Mouse (Mus musculus): ENCODE results near the gene Etv2. TPM values are rescaled to one million over a fixed set of nuclear protein-coding genes. Genes with fewer than 3 reads are reported as not detected.

Etv2 gene
- total RNA-seq, 2 experiments from 2014 or later = not detected

DNA sequence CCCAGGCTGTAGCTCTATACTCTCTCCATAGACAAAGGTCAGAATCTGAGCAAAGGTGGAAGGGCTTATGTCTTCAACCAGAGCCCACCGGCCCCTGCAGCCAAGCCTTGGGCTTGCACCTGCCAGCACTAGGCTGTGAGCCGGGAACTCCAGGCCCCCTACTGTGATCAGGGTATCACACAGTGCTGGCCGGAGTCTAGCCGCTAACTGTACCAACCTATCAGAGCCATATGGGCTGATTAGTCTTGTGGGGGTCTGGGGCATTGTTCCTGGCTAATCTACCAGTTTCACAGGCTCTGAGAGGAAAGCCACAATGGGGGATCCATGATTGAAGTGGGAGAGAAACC is 44.1 kb downstream of the Etv2 start:
- ATAC-seq (replicated peaks; ENCODE audit: low FRiP score, low TSS enrichment, poor library complexity, severe bottlenecking) = no peak

GRCm38 (mm10) chr7:30590927-30591604 is 44.6 kb downstream of the Etv2 start:
- ATAC-seq (replicated peaks; ENCODE audit: low FRiP score, low TSS enrichment, poor library complexity, severe bottlenecking) = no peak

DNA sequence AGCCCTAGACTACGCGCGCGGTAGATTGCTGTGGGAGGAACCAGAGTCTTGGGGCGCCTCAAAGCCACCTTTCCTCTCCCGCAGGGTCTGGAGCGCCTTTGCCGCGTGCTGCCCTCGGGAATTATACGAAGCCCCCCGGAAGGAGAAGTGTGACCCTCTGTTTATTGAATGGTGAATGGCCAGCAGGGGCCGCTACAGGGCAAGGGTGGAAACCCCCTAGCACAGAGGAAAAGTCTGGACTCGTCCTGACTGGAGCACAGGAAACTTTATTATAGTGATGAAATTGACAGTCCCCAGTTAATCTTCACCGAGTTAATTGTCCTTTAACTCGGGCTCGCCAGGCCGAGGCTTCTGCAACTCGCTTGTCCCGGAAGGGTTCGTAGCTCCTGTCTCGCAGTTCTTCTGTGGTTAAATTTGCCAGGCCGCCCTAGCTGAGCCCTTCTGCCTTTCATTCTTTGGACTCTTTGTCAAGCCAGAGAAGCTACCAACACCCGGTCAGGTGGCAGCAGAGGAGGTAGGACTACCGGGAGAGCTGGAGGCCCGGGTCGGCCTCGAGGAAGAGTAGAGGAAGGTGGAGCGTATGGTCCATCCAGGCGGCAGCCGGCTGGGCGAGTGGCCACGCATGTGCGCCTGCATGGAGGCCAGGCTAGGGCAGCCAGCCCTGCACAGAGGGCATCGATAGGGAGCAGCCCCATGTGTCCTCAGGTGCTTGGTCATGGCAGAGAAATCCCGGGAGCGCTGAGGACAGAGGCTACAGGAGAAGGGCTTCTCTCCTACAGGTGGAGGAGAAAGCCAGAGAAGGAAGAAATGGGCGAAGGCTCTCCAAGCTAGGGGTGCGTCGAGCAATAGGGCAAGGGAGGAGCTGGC is 46.0 kb downstream of the Etv2 start:
- peak; percentile 34; the same call in 1 of the 2 replicates for ATAC-seq (replicated peaks; ENCODE audit: low FRiP score, low TSS enrichment, poor library complexity, severe bottlenecking)

GRCm38 (mm10) chr7:30588676-30589434 is 46.8 kb downstream of the Etv2 start, which contains the start of gene Kmt2b:
Gene Kmt2b, minus strand, starts transcription at chr7:30588726.
- ATAC-seq (replicated peaks; ENCODE audit: low FRiP score, low TSS enrichment, poor library complexity, severe bottlenecking) = peak; percentile 85

GRCm38 (mm10) chr7:30587842-30588667 is 47.6 kb downstream of the Etv2 start:
- ATAC-seq (replicated peaks; ENCODE audit: low FRiP score, low TSS enrichment, poor library complexity, severe bottlenecking) = no peak

DNA sequence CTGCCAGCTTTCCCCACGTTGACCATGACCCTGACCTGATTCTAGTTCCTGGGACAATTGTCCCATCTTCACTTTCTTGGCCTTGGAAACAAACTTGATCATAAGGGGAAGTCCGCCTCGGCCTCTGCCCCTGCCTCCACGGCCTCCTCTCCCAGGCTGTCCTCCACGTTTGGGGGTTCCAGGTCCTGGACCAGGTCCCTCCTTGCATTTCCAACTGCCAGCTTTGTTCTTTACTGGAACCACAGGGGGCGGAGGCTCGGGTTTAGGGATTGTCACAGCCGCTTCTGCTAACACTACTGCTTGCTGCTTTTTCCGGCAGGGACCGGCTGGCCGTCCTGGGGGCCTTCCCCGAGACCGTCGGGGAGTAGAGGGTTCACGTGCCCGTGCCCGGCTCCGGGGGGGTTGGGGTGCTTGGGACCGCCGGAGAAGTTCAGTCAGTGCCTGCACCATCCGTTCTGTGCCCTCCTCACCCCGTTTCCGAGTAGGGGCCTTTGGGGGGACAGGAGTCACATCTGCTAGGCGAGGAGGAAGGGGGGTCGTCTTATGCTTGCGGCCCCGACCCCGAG is 49.1 kb downstream of the Etv2 start:
- no peak for ATAC-seq (replicated peaks; ENCODE audit: low FRiP score, low TSS enrichment, poor library complexity, severe bottlenecking)

GRCm38 (mm10) chr7:30585170-30585569 is 50.5 kb downstream of the Etv2 start:
- ATAC-seq (replicated peaks; ENCODE audit: low FRiP score, low TSS enrichment, poor library complexity, severe bottlenecking) = no peak

DNA sequence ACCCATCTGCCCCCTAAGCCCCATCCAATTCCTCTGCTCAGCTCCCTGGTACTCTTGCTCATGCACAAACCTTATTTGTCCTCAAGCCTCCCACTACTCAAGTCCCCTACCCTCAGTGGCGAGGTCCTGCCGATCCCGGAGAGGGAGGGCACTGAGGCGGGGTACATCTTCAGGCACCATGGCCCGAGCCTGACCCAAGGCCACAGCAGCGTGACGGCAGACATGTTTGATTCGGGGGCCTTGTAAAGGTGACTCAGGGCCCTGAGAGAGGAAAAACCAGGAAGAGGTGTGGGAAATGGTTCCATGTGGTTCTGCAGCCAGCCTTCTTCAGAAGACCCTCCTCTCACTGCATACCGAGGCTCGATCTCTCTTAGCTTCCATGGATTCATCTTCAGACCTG is 51.3 kb downstream of the Etv2 start:
- ATAC-seq (replicated peaks; ENCODE audit: low FRiP score, low TSS enrichment, poor library complexity, severe bottlenecking) = no peak

Other genes with a start within 250 kb of the Etv2 start
Only the 30 nearest of the 33 such genes appear.
- 4.3 and 4.4 TPM in 2 replicates for gene Hcst, start 216.0 kb downstream of the Etv2 start, total RNA-seq (2014; fragmentation: Nextera tagmentation)
- 3.3 TPM in 1 of 2 replicates, not detected in the other for gene Hcst, start 216.0 kb downstream of the Etv2 start, total RNA-seq (2017)
- gene Nfkbid, start 214.1 kb downstream of the Etv2 start, total RNA-seq (2014; fragmentation: Nextera tagmentation) = 0.89 and 9.0 TPM in 2 replicates
- gene Nfkbid, start 214.1 kb downstream of the Etv2 start, total RNA-seq (2017) = 0.80 and 3.1 TPM in 2 replicates
- not detected in 2 replicates for gene Aplp1, start 190.3 kb downstream of the Etv2 start, total RNA-seq (2014; fragmentation: Nextera tagmentation)
- gene Aplp1, start 190.3 kb downstream of the Etv2 start, total RNA-seq (2017) = not detected in 2 replicates
- not detected in 2 replicates for gene Kirrel2, start 178.2 kb downstream of the Etv2 start, total RNA-seq (2014; fragmentation: Nextera tagmentation)
- gene Kirrel2, start 178.2 kb downstream of the Etv2 start, total RNA-seq (2017) = not detected in 2 replicates
- gene Nphs1, start 177.5 kb downstream of the Etv2 start, total RNA-seq (2014; fragmentation: Nextera tagmentation) = 1.7 TPM in 1 of 2 replicates, not detected in the other
- gene Nphs1, start 177.5 kb downstream of the Etv2 start, total RNA-seq (2017) = 1.9 TPM in 1 of 2 replicates, not detected in the other
- not detected in 2 replicates for gene Prodh2, start 142.2 kb downstream of the Etv2 start, total RNA-seq (2014; fragmentation: Nextera tagmentation)
- gene Prodh2, start 142.2 kb downstream of the Etv2 start, total RNA-seq (2017) = not detected in 2 replicates
- gene Arhgap33, start 100.8 kb downstream of the Etv2 start, total RNA-seq (2014; fragmentation: Nextera tagmentation) = 32.6 and 47.6 TPM in 2 replicates
- gene Arhgap33, start 100.8 kb downstream of the Etv2 start, total RNA-seq (2017) = 4.6 and 15.1 TPM in 2 replicates
- gene Hspb6, start 83.7 kb downstream of the Etv2 start, total RNA-seq (2014; fragmentation: Nextera tagmentation) = 20.8 and 25.3 TPM in 2 replicates
- 1.2 and 8.1 TPM in 2 replicates for gene Hspb6, start 83.7 kb downstream of the Etv2 start, total RNA-seq (2017)
- 16.2 and 17.9 TPM in 2 replicates for gene Proser3, start 83.6 kb downstream of the Etv2 start, total RNA-seq (2014; fragmentation: Nextera tagmentation)
- 3.5 and 5.3 TPM in 2 replicates for gene Proser3, start 83.6 kb downstream of the Etv2 start, total RNA-seq (2017)
- gene Lin37, start 76.0 kb downstream of the Etv2 start, total RNA-seq (2014; fragmentation: Nextera tagmentation) = 45.8 and 61.6 TPM in 2 replicates
- gene Lin37, start 76.0 kb downstream of the Etv2 start, total RNA-seq (2017) = 13.8 and 28.6 TPM in 2 replicates
- 29.4 and 34.6 TPM in 2 replicates for gene U2af1l4, start 72.6 kb downstream of the Etv2 start, total RNA-seq (2014; fragmentation: Nextera tagmentation)
- 79.6 and 83.0 TPM in 2 replicates for gene U2af1l4, start 72.6 kb downstream of the Etv2 start, total RNA-seq (2017)
- gene Gm49396, start 72.5 kb downstream of the Etv2 start, total RNA-seq (2014; fragmentation: Nextera tagmentation) = 5.3 and 14.0 TPM in 2 replicates
- gene Gm49396, start 72.5 kb downstream of the Etv2 start, total RNA-seq (2017) = 1.5 and 7.0 TPM in 2 replicates
- 150 and 174 TPM in 2 replicates for gene Psenen, start 72.2 kb downstream of the Etv2 start, total RNA-seq (2014; fragmentation: Nextera tagmentation)
- 99.1 and 117 TPM in 2 replicates for gene Psenen, start 72.2 kb downstream of the Etv2 start, total RNA-seq (2017)
- gene Igflr1, start 70.4 kb downstream of the Etv2 start, total RNA-seq (2014; fragmentation: Nextera tagmentation) = 3.7 and 11.3 TPM in 2 replicates
- gene Igflr1, start 70.4 kb downstream of the Etv2 start, total RNA-seq (2017) = not detected in 2 replicates
- 105 and 115 TPM in 2 replicates for gene Kmt2b, start 47.1 kb downstream of the Etv2 start, total RNA-seq (2014; fragmentation: Nextera tagmentation)
- 17.0 and 17.3 TPM in 2 replicates for gene Kmt2b, start 47.1 kb downstream of the Etv2 start, total RNA-seq (2017)
- gene Zbtb32, start 36.9 kb downstream of the Etv2 start, total RNA-seq (2014; fragmentation: Nextera tagmentation) = not detected in 2 replicates
- gene Zbtb32, start 36.9 kb downstream of the Etv2 start, total RNA-seq (2017) = not detected in 2 replicates
- gene Upk1a, start 23.0 kb downstream of the Etv2 start, total RNA-seq (2014; fragmentation: Nextera tagmentation) = 0.83 TPM in 1 of 2 replicates, not detected in the other
- 0.99 TPM in 1 of 2 replicates, not detected in the other for gene Upk1a, start 23.0 kb downstream of the Etv2 start, total RNA-seq (2017)
- 569 and 755 TPM in 2 replicates for gene Cox6b1, start 9.7 kb downstream of the Etv2 start, total RNA-seq (2014; fragmentation: Nextera tagmentation)
- 427 and 665 TPM in 2 replicates for gene Cox6b1, start 9.7 kb downstream of the Etv2 start, total RNA-seq (2017)
- gene Rbm42, start 14.5 kb upstream of the Etv2 start, total RNA-seq (2014; fragmentation: Nextera tagmentation) = 48.3 and 48.6 TPM in 2 replicates
- 29.1 and 53.0 TPM in 2 replicates for gene Rbm42, start 14.5 kb upstream of the Etv2 start, total RNA-seq (2017)
- 32.4 and 43.6 TPM in 2 replicates for gene Haus5, start 29.1 kb upstream of the Etv2 start, total RNA-seq (2014; fragmentation: Nextera tagmentation)
- gene Haus5, start 29.1 kb upstream of the Etv2 start, total RNA-seq (2017) = 17.4 and 24.7 TPM in 2 replicates
- gene Pmis2, start 35.8 kb upstream of the Etv2 start, total RNA-seq (2014; fragmentation: Nextera tagmentation) = not detected in 2 replicates
- gene Pmis2, start 35.8 kb upstream of the Etv2 start, total RNA-seq (2017) = not detected in 2 replicates
- not detected in 2 replicates for gene 2200002J24Rik, start 63.1 kb upstream of the Etv2 start, total RNA-seq (2014; fragmentation: Nextera tagmentation)
- not detected in 2 replicates for gene 2200002J24Rik, start 63.1 kb upstream of the Etv2 start, total RNA-seq (2017)
- 11.2 and 16.0 TPM in 2 replicates for gene Atp4a, start 76.4 kb upstream of the Etv2 start, total RNA-seq (2014; fragmentation: Nextera tagmentation)
- 1.4 and 2.9 TPM in 2 replicates for gene Atp4a, start 76.4 kb upstream of the Etv2 start, total RNA-seq (2017)
- 285 and 294 TPM in 2 replicates for gene Tmem147, start 93.7 kb upstream of the Etv2 start, total RNA-seq (2014; fragmentation: Nextera tagmentation)
- 59.7 and 85.5 TPM in 2 replicates for gene Tmem147, start 93.7 kb upstream of the Etv2 start, total RNA-seq (2017)
- gene Gapdhs, start 107.8 kb upstream of the Etv2 start, total RNA-seq (2014; fragmentation: Nextera tagmentation) = not detected in 2 replicates
- not detected in 2 replicates for gene Gapdhs, start 107.8 kb upstream of the Etv2 start, total RNA-seq (2017)
- 3.3 and 4.5 TPM in 2 replicates for gene Sbsn, start 115.6 kb upstream of the Etv2 start, total RNA-seq (2014; fragmentation: Nextera tagmentation)
- 2.7 and 11.6 TPM in 2 replicates for gene Sbsn, start 115.6 kb upstream of the Etv2 start, total RNA-seq (2017)
- not detected in 2 replicates for gene Dmkn, start 127.9 kb upstream of the Etv2 start, total RNA-seq (2014; fragmentation: Nextera tagmentation)
- gene Dmkn, start 127.9 kb upstream of the Etv2 start, total RNA-seq (2017) = not detected in 2 replicates
- not detected in 2 replicates for gene Krtdap, start 152.0 kb upstream of the Etv2 start, total RNA-seq (2014; fragmentation: Nextera tagmentation)
- gene Krtdap, start 152.0 kb upstream of the Etv2 start, total RNA-seq (2017) = not detected in 2 replicates
- 0.20 and 1.1 TPM in 2 replicates for gene Ffar2, start 187.9 kb upstream of the Etv2 start, total RNA-seq (2014; fragmentation: Nextera tagmentation)
- 1.7 and 12.6 TPM in 2 replicates for gene Ffar2, start 187.9 kb upstream of the Etv2 start, total RNA-seq (2017)
- not detected in 2 replicates for gene Ffar3, start 220.3 kb upstream of the Etv2 start, total RNA-seq (2014; fragmentation: Nextera tagmentation)
- not detected in 2 replicates for gene Ffar3, start 220.3 kb upstream of the Etv2 start, total RNA-seq (2017)